Mouse (Mus musculus) forebrain, embryonic 13.5 days (tissue): Measurements from ENCODE around the gene Phf7. TPM values are rescaled to one million over a fixed set of nuclear protein-coding genes. Genes with fewer than 3 reads are reported as not detected.

Source experiments
- ATAC-seq: fragments of 200-750 bp; cut with Nextera tagmentation; 2 replicates; pipeline ENCODE4 v1.8.0; 2017
- H3K27ac ChIP-seq: fragments of 300-500 bp; sonication (generic); 2 replicates; pipeline ENCODE4 v1.5.1; 2015; ENCODE audit warnings: inconsistent platforms, mild to moderate bottlenecking, moderate library complexity
- H3K27me3 ChIP-seq: fragments of 300-500 bp; sonication (generic); 2 replicates; pipeline ENCODE4 v1.6.1; 2015; ENCODE audit warnings: mild to moderate bottlenecking, inconsistent platforms
- H3K36me3 ChIP-seq: fragments of 300-500 bp; sonication (generic); 2 replicates; pipeline ENCODE4 v1.6.1; 2015; ENCODE audit warnings: mild to moderate bottlenecking, inconsistent platforms; ENCODE audit not compliant: poor library complexity, severe bottlenecking
- H3K4me1 ChIP-seq: fragments of 300-500 bp; sonication (generic); 2 replicates; pipeline ENCODE4 v1.6.1; 2015; ENCODE audit warnings: inconsistent platforms
- H3K4me2 ChIP-seq: fragments of 300-500 bp; sonication (generic); 2 replicates; pipeline ENCODE4 v1.6.1; 2015; ENCODE audit warnings: inconsistent platforms, mild to moderate bottlenecking, moderate library complexity
- H3K4me3 ChIP-seq: fragments of 300-500 bp; sonication (generic); 2 replicates; pipeline ENCODE4 v1.5.1; 2015; ENCODE audit warnings: mild to moderate bottlenecking, inconsistent platforms
- H3K9ac ChIP-seq: fragments of 300-500 bp; sonication (generic); 2 replicates; pipeline ENCODE4 v1.6.1; 2015; ENCODE audit warnings: mild to moderate bottlenecking, inconsistent platforms
- H3K9me3 ChIP-seq: fragments of 300-500 bp; sonication (generic); replicated peaks from 2 replicates; pipeline ENCODE4 v1.6.1; 2016; ENCODE audit warnings: inconsistent platforms
- whole genome bisulfite sequencing: fragments of 180-500 bp; shearing (Covaris S2); methylation state at CpG from one replicate; pipeline ENCODE4 v1.1.7; 2015; 5-methylcytosine and 5-hydroxymethylcytosine counted together
- polyA plus RNA-seq: library from polyadenylated mRNA; unstranded; fragments of >200 nt; fragmentation: Nextera tagmentation; extraction: Ambion mirVana; gene quantifications from 2 replicates; pipeline ENCODE4 v1.2.1, GENCODE M21; 2015

The Phf7 gene
- polyA plus RNA-seq, 1 experiment from 2014 or later = 14.7 TPM

DNA sequence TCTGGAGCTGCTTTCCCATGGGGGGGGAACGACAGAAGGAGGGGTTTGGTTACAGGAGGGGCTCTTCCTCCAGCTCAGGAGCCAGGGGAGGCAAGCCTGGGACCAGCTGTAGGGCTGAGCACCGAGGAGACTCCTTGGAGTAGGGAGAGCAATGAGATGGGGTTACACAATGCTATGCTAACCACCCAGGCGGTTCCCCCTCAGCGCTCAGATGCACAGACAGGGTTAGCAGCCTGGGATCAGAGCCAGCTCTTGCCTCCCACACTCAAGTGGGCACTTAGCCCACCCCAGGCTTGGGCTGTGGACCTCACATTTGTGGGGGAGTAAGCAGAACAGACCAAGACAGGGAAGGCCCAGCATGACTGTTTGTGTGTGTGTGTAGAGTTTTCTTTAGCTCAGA is 24.1 kb downstream of the Phf7 start:
- ATAC-seq = peak; percentile 62; the same call in 1 of the 2 replicates
- peaks cover 5% of the 10 kb centered on the region; the same call in 1 of the 2 replicates for H3K4me1 ChIP-seq
- H3K9me3 ChIP-seq = no peaks in the 10 kb centered on the region
- no peak overlapping the region for H3K27ac ChIP-seq
- no peak overlapping the region for H3K9ac ChIP-seq
- 57% methylated on average over 4 of the region's 4 CpGs for WGBS
- H3K4me2 ChIP-seq = no peak overlapping the region
- no peaks in the 10 kb centered on the region for H3K27me3 ChIP-seq
- no peaks in the 10 kb centered on the region for H3K36me3 ChIP-seq
- H3K4me3 ChIP-seq = no peak overlapping the region

- Histone ChIP-seq H3K36me3 (no peaks in the 10 kb centered on the region), H3K4me1 (peaks cover 11% of the 10 kb centered on the region), H3K9me3 (no peaks in the 10 kb centered on the region), H3K4me2 (peak within 1 kb of the TSS; percentile 14), H3K27ac (no peak within 1 kb of the TSS), H3K4me3 (no peak within 1 kb of the TSS), H3K27me3 (no peaks in the 10 kb centered on the region), H3K9ac (peak within 1 kb of the TSS; percentile 14)
- peak; percentile 39 for ATAC-seq
- 13% methylated on average over 11 of the region's 11 CpGs for WGBS
These were observed 33.5 kb downstream of the Phf7 start, which contains the start of gene Sema3g for GRCm38 (mm10) chr14:31217666-31218065. Gene Sema3g (plus strand): TSS chr14:31217860.

DNA sequence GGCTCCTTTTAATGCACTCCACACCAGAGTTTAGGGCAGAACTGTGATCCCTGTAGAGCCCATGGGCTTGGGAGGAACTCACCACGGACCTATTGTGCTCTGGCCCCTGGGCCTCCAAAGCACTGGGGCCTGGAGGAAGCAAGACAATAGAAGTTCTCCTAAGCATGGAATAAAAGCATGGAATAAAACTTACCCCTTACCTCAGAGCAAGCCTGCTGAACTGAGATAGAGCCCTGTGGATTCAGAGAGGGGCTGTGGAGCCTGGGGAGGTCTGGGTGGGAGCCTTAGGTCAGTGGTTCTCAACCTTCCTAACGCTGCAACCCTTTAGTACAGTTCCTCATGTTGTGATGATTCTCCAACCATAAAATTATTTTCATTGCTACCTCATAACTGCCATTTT is 34.3 kb downstream of the Phf7 start, which contains the start of gene Nisch:
Nisch (minus strand) TSS at position 101 of the 400 bp plus-strand sequence.
- Histone ChIP-seq H3K4me3 (no peak within 1 kb of the TSS), H3K4me1 (peaks cover 11% of the 10 kb centered on the region), H3K4me2 (peak within 1 kb of the TSS; percentile 14), H3K9me3 (no peaks in the 10 kb centered on the region), H3K9ac (peak within 1 kb of the TSS; percentile 14), H3K36me3 (no peaks in the 10 kb centered on the region), H3K27ac (no peak within 1 kb of the TSS), H3K27me3 (no peaks in the 10 kb centered on the region)
- 46% methylated on average over 2 of the region's 2 CpGs for WGBS
- ATAC-seq = no peak

- Histone ChIP-seq H3K36me3 (no peaks in the 10 kb centered on the region), H3K27me3 (no peaks in the 10 kb centered on the region), H3K4me3 (no peak overlapping the region), H3K4me2 (no peak overlapping the region), H3K9me3 (no peaks in the 10 kb centered on the region), H3K4me1 (peaks cover 11% of the 10 kb centered on the region), H3K27ac (no peak overlapping the region), H3K9ac (no peak overlapping the region)
- ATAC-seq = peak; percentile 75
- 33% methylated on average over 15 of the region's 15 CpGs for WGBS
These were observed 35.7 kb downstream of the Phf7 start for GRCm38 (mm10) chr14:31215157-31216002.

GRCm38 (mm10) chr14:31214684-31215083 is 36.4 kb downstream of the Phf7 start:
- ATAC-seq = no peak
- H3K9me3 ChIP-seq = no peaks in the 10 kb centered on the region
- no peaks in the 10 kb centered on the region for H3K36me3 ChIP-seq
- H3K4me3 ChIP-seq = no peak overlapping the region
- H3K27ac ChIP-seq = no peak overlapping the region
- no peaks in the 10 kb centered on the region for H3K27me3 ChIP-seq
- no peak overlapping the region; the same call in 1 of the 2 replicates for H3K9ac ChIP-seq
- WGBS = 77% methylated on average over 3 of the region's 3 CpGs
- H3K4me1 ChIP-seq = peaks cover 11% of the 10 kb centered on the region
- no peak overlapping the region for H3K4me2 ChIP-seq

GRCm38 (mm10) chr14:31213868-31214267 is 37.2 kb downstream of the Phf7 start:
- Histone ChIP-seq H3K4me2 (no peak overlapping the region), H3K27me3 (no peaks in the 10 kb centered on the region), H3K4me3 (no peak overlapping the region), H3K27ac (no peak overlapping the region), H3K9me3 (no peaks in the 10 kb centered on the region), H3K36me3 (no peaks in the 10 kb centered on the region), H3K4me1 (peaks cover 11% of the 10 kb centered on the region), H3K9ac (no peak overlapping the region)
- no peak for ATAC-seq
- WGBS = 76% methylated on average over 8 of the region's 8 CpGs

DNA sequence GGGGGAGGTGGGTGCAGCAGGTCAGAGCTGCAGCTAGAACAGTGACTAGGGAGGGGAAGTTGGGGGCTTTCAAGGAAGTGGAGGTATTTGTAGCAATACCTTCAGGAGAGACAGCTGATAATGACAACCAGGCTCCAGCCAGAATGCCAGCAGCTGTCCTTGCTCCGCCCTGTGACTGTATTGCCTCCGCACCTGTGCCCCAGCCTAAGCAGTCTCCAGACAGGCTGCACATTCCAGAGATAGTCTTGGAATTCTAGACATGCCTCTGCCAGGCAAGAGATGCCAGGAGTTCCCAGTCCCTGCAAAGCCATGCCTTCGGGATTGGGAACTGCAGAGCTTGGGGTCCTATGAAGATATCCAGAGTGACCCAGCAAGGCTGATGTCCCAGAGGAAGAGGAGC is 38.6 kb downstream of the Phf7 start:
- Histone ChIP-seq H3K9ac (no peak overlapping the region), H3K4me3 (no peak overlapping the region), H3K4me1 (peaks cover 4% of the 10 kb centered on the region; the same call in 1 of the 2 replicates), H3K27me3 (peaks cover 4% of the 10 kb centered on the region; the same call in 1 of the 2 replicates), H3K27ac (no peak overlapping the region), H3K4me2 (no peak overlapping the region), H3K9me3 (no peaks in the 10 kb centered on the region), H3K36me3 (no peaks in the 10 kb centered on the region)
- no peak for ATAC-seq
- 88% methylated on average over 3 of the region's 3 CpGs for WGBS

- no peak for ATAC-seq
- Histone ChIP-seq H3K36me3 (no peaks in the 10 kb centered on the region), H3K4me1 (peaks cover 9% of the 10 kb centered on the region), H3K9me3 (no peaks in the 10 kb centered on the region), H3K27me3 (peaks cover 4% of the 10 kb centered on the region; the same call in 1 of the 2 replicates), H3K9ac (no peak overlapping the region), H3K4me3 (no peak overlapping the region), H3K27ac (no peak overlapping the region), H3K4me2 (no peak overlapping the region)
- 90% methylated on average over 6 of the region's 6 CpGs for WGBS
These were observed 39.3 kb downstream of the Phf7 start for GRCm38 (mm10) chr14:31211854-31212253.

DNA sequence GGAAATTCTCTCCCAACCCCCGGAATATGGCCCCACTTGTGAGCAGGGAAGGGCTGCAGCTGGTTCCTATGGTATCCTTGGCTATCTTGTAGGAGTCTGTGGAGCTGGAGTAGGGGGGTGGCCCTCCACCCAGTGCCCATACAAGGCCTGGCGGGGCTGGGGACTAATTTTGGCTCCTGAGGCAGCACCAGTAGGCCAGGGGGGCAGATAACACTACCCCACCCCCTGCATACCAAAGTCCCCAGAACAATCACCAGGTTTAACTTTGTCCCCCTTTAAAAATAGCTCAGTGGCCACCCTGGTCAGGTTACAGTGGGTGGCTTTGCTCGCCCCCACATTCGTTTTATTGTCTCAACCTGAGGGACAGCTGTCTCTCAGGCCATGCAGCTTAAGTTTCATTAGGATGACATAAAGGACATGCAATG is 42.0 kb downstream of the Phf7 start:
- H3K4me3 ChIP-seq = no peak overlapping the region
- no peaks in the 10 kb centered on the region for H3K9me3 ChIP-seq
- no peak overlapping the region for H3K27ac ChIP-seq
- no peak overlapping the region for H3K4me2 ChIP-seq
- peaks cover 6% of the 10 kb centered on the region for H3K36me3 ChIP-seq
- H3K4me1 ChIP-seq = peaks cover 22% of the 10 kb centered on the region
- WGBS = 80% methylated on average over 4 of the region's 4 CpGs
- H3K27me3 ChIP-seq = peaks cover 4% of the 10 kb centered on the region; the same call in 1 of the 2 replicates
- H3K9ac ChIP-seq = no peak overlapping the region
- ATAC-seq = no peak

DNA sequence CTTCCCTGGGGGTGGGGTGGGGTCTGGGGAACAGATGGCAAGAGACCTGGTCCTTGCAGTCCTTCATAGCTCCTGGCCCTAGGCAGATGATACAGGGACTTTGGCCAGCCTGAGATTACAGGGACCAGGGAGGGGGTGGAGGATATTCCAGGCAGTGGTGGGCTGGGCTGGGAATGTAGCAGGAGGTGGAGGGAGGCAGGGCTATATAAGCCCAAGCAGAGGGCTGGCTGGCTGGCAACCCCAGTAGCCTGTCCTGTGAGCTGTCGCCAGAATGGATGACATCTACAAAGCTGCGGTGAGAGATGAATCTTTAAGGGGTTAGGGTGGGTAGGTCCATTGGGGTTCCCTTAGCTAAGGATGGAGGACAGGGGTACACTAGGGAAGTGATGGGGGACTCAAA is 43.0 kb downstream of the Phf7 start, which contains the start of gene Tnnc1:
Tnnc1 (plus strand) TSS at position 229 of the 400 bp plus-strand sequence.
- peak within 1 kb of the TSS; percentile 87; the same call in 1 of the 2 replicates for H3K27ac ChIP-seq
- H3K27me3 ChIP-seq = peaks cover 4% of the 10 kb centered on the region; the same call in 1 of the 2 replicates
- H3K4me1 ChIP-seq = peaks cover 26% of the 10 kb centered on the region
- peak within 1 kb of the TSS; percentile 97 for H3K4me2 ChIP-seq
- no peaks in the 10 kb centered on the region for H3K9me3 ChIP-seq
- H3K4me3 ChIP-seq = peak within 1 kb of the TSS; percentile 56
- ATAC-seq = no peak
- H3K36me3 ChIP-seq = peaks cover 16% of the 10 kb centered on the region
- WGBS = 84% methylated on average over 2 of the region's 2 CpGs
- H3K9ac ChIP-seq = peak within 1 kb of the TSS; percentile 94

DNA sequence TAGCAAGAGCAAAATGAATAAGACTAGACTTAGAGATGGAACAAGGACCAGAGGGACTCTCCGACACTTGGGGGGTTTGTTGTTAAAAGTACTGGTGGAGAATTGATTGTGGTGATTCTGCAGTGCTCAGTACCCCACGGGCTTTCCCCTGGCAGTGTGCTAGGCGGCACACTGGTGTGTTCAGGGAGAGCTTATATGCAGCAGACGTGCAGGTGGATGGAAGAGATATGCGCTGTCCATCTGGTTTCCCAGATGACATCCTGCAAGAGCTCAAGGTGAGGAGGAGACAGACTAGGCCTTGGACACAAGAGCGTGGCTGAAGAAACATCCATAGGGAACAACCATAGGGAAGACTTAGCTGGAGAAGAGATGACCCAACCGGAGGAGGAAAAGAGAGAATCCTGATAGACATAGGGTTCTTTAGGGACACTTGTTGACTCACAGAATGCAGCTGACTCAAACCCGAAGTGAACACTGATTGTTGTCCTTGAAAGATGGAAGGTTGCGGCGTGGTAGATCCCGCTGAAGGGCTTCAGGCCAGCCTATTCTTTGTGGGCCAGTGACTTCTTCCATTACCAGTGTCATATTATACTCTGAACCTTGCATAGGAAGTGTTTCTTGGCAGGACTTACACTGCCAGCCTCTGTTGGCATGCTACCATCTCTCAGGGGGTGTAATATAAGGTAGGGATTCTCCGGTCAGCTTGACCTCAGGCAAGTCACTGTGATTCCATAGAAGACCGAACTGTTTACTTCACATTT is 43.9 kb downstream of the Phf7 start:
- Histone ChIP-seq H3K27me3 (peaks cover 4% of the 10 kb centered on the region; the same call in 1 of the 2 replicates), H3K36me3 (peaks cover 25% of the 10 kb centered on the region), H3K27ac (peak overlapping the region; percentile 87; the same call in 1 of the 2 replicates), H3K9me3 (no peaks in the 10 kb centered on the region), H3K4me1 (peaks cover 26% of the 10 kb centered on the region), H3K4me3 (peak overlapping the region; percentile 56), H3K9ac (peak overlapping the region; percentile 94), H3K4me2 (peak overlapping the region; percentile 97)
- peak; percentile 36 for ATAC-seq
- 84% methylated on average over 13 of the region's 13 CpGs for WGBS
